Mouse (Mus musculus) heart, embryonic 14.5 days (tissue): ENCODE measurements around the gene Tesk2. TPM values are rescaled to one million over a fixed set of nuclear protein-coding genes. Genes with fewer than 3 reads are reported as not detected.

Experiments
- ATAC-seq: fragments of 200-750 bp; cut with Nextera tagmentation; 2 replicates; pipeline ENCODE4 v1.8.0; 2017; ENCODE audit warnings: low read depth, moderate TSS enrichment; ENCODE audit not compliant: insufficient number of reproducible peaks, insufficient read depth, low FRiP score
- H3K27ac ChIP-seq, 2 experiments: fragments of 200-500 bp in 1 of 2; fragments of 300-500 bp in 1 of 2; sonication (generic) in 1 of 2; replicated peaks in 1 of 2; 2 replicates each; pipeline ENCODE4 v1.5.1; 2012 to 2014; ENCODE audit warnings: low read depth in 2 of 2, low read length in 2 of 2, control low read depth in 1 of 2, mild to moderate bottlenecking in 1 of 2, mixed read lengths in 1 of 2; ENCODE audit not compliant: control insufficient read depth in 1 of 2, insufficient read depth in 1 of 2
- H3K27me3 ChIP-seq: fragments of 300-500 bp; sonication (generic); 2 replicates; pipeline ENCODE4 v1.6.1; 2014; ENCODE audit warnings: mild to moderate bottlenecking, low read length, control low read depth; ENCODE audit not compliant: control insufficient read depth, insufficient read depth
- H3K36me3 ChIP-seq: fragments of 300-500 bp; sonication (generic); 2 replicates; pipeline ENCODE4 v1.6.1; 2014; ENCODE audit warnings: mild to moderate bottlenecking, control low read depth, low read length, mixed read lengths; ENCODE audit not compliant: control insufficient read depth, insufficient read depth
- H3K4me1 ChIP-seq, 2 experiments: fragments of 200-500 bp in 1 of 2; fragments of 300-500 bp in 1 of 2; sonication (generic) in 1 of 2; 2 replicates each; pipeline ENCODE4 v1.6.1; 2012 to 2014; ENCODE audit warnings: low read length in 2 of 2, control low read depth in 1 of 2, mixed read lengths in 1 of 2; ENCODE audit not compliant: control insufficient read depth in 2 of 2, insufficient read depth in 2 of 2
- H3K4me2 ChIP-seq: fragments of 300-500 bp; sonication (generic); 2 replicates; pipeline ENCODE4 v1.6.1; 2014; ENCODE audit warnings: mild to moderate bottlenecking, low read length
- H3K4me3 ChIP-seq, 2 experiments: fragments of 200-500 bp in 1 of 2; fragments of 300-500 bp in 1 of 2; sonication (generic) in 1 of 2; 2 replicates each; pipeline ENCODE4 v1.5.1; 2012 to 2014; ENCODE audit warnings: low read length in 2 of 2, mild to moderate bottlenecking in 2 of 2, control low read depth in 1 of 2, low read depth in 1 of 2, moderate library complexity in 1 of 2; ENCODE audit not compliant: control insufficient read depth in 1 of 2, insufficient read depth in 1 of 2
- H3K9ac ChIP-seq: fragments of 300-500 bp; sonication (generic); 2 replicates; pipeline ENCODE4 v1.6.1; 2014; ENCODE audit warnings: mild to moderate bottlenecking, low read length
- H3K9me3 ChIP-seq: fragments of 300-500 bp; sonication (generic); 2 replicates; pipeline ENCODE4 v1.6.1; 2016; ENCODE audit warnings: low read length, control low read depth; ENCODE audit not compliant: control insufficient read depth
- WGBS: fragments of 180-500 bp; shearing (Covaris S2); extraction: QIAGEN DNeasy Blood & Tissue Kit; methylation state at CpG from one replicate; pipeline ENCODE4 v1.1.7; 2014; 5-methylcytosine and 5-hydroxymethylcytosine counted together
- polyA plus RNA-seq: library from polyadenylated mRNA; unstranded; fragments of >200 nt; fragmentation: Nextera tagmentation; extraction: Ambion mirVana; gene quantifications from 2 replicates; pipeline ENCODE4 v1.2.1, GENCODE M21; 2014

Tesk2 gene
- polyA plus RNA-seq, 1 experiment from 2014 or later = 2.7 TPM

GRCm38 (mm10) chr4:116719396-116719795, 1.4 kb upstream of the Tesk2 start:
- no peaks in the 10 kb centered on the region for H3K9me3 ChIP-seq
- WGBS = 15% methylated on average over 3 of the region's 3 CpGs

GRCm38 (mm10) chr4:116721098-116721628, 415 bp downstream of the Tesk2 start:
- H3K9me3 ChIP-seq = no peaks in the 10 kb centered on the region
- ATAC-seq = no peak
- H3K27me3 ChIP-seq = no peaks in the 10 kb centered on the region
- peak overlapping the region; percentile 41 to 89 for H3K27ac ChIP-seq
- H3K4me1 ChIP-seq = peaks cover 3 to 17% of the 10 kb centered on the region in 2 experiments; a peak in 3 of 4 replicates
- 0% methylated on average over 29 of the region's 29 CpGs for WGBS
- no peaks in the 10 kb centered on the region for H3K36me3 ChIP-seq
- H3K9ac ChIP-seq = peak overlapping the region; percentile 82
- H3K4me3 ChIP-seq = peak overlapping the region; percentile 64 to 80
- H3K4me2 ChIP-seq = peak overlapping the region; percentile 95

More at GRCm38 (mm10) chr4:116719396-116719795, 1.4 kb upstream of the Tesk2 start:
- ATAC-seq = no peak
- peaks cover 3 to 17% of the 10 kb centered on the region in 2 experiments; a peak in 3 of 4 replicates for H3K4me1 ChIP-seq
- no peak overlapping the region for H3K4me2 ChIP-seq
- no peak overlapping the region for H3K9ac ChIP-seq
- no peak overlapping the region for H3K4me3 ChIP-seq
- H3K36me3 ChIP-seq = peaks cover 10% of the 10 kb centered on the region
- H3K27me3 ChIP-seq = no peaks in the 10 kb centered on the region
- no peak overlapping the region for H3K27ac ChIP-seq

GRCm38 (mm10) chr4:116722230-116722629, 1.5 kb downstream of the Tesk2 start:
- no peak for ATAC-seq
- Histone ChIP-seq H3K9ac (peak overlapping the region; percentile 82; the same call in 1 of the 2 replicates), H3K4me3 (0 out of 4 replicates have a peak overlapping the region, but pooled peaks of 1 of the 2 experiments have one; percentile 80), H3K9me3 (no peaks in the 10 kb centered on the region), H3K27me3 (no peaks in the 10 kb centered on the region), H3K27ac (no peak overlapping the region), H3K4me2 (peak overlapping the region; percentile 95), H3K4me1 (peaks cover 3 to 17% of the 10 kb centered on the region in 2 experiments; a peak in 3 of 4 replicates), H3K36me3 (no peaks in the 10 kb centered on the region)
- 28% methylated on average over 7 of the region's 7 CpGs for WGBS

- H3K4me1 ChIP-seq = peaks cover 3 to 14% of the 10 kb centered on the region in 2 experiments; a peak in 3 of 4 replicates
- no peaks in the 10 kb centered on the region for H3K9me3 ChIP-seq
- H3K4me3 ChIP-seq = no peak overlapping the region
- H3K36me3 ChIP-seq = no peaks in the 10 kb centered on the region
- no peak overlapping the region for H3K27ac ChIP-seq
- ATAC-seq = no peak
- H3K9ac ChIP-seq = no peak overlapping the region
- no peaks in the 10 kb centered on the region for H3K27me3 ChIP-seq
- WGBS = 68% methylated on average over 5 of the region's 5 CpGs
- H3K4me2 ChIP-seq = no peak overlapping the region
Measured at GRCm38 (mm10) chr4:116725444-116725843, 4.7 kb downstream of the Tesk2 start.

- Histone ChIP-seq H3K36me3 (no peaks in the 10 kb centered on the region), H3K4me3 (no peak overlapping the region), H3K4me2 (no peak overlapping the region), H3K27ac (no peak overlapping the region), H3K9ac (no peak overlapping the region), H3K9me3 (no peaks in the 10 kb centered on the region), H3K4me1 (peaks cover 4 to 6% of the 10 kb centered on the region in 2 experiments; a peak in 3 of 4 replicates), H3K27me3 (no peaks in the 10 kb centered on the region)
- WGBS = 82% methylated on average over 3 of the region's 3 CpGs
- ATAC-seq = no peak
Measured at GRCm38 (mm10) chr4:116727401-116727800, 6.7 kb downstream of the Tesk2 start.

- Histone ChIP-seq H3K4me2 (no peak overlapping the region), H3K27ac (no peak overlapping the region), H3K9ac (no peak overlapping the region), H3K27me3 (no peaks in the 10 kb centered on the region), H3K4me3 (no peak overlapping the region), H3K36me3 (no peaks in the 10 kb centered on the region), H3K9me3 (no peaks in the 10 kb centered on the region), H3K4me1 (peaks cover 4% of the 10 kb centered on the region in 2 experiments; a peak in 2 of 4 replicates)
- 91% methylated on average over 3 of the region's 3 CpGs for WGBS
- no peak for ATAC-seq
Measured at GRCm38 (mm10) chr4:116729532-116729931, 8.8 kb downstream of the Tesk2 start.

GRCm38 (mm10) chr4:116731077-116731476, 10.3 kb downstream of the Tesk2 start:
- 0 out of 2 replicates have a peak overlapping the region, but pooled peaks have one; percentile 10 for H3K4me2 ChIP-seq
- no peak overlapping the region for H3K9ac ChIP-seq
- H3K9me3 ChIP-seq = no peaks in the 10 kb centered on the region
- H3K27ac ChIP-seq = no peak overlapping the region
- H3K4me1 ChIP-seq = peaks cover 4% of the 10 kb centered on the region in 2 experiments; a peak in 2 of 4 replicates
- ATAC-seq = no peak
- no peaks in the 10 kb centered on the region for H3K36me3 ChIP-seq
- H3K4me3 ChIP-seq = no peak overlapping the region
- no peaks in the 10 kb centered on the region for H3K27me3 ChIP-seq
- 30% methylated on average over 9 of the region's 9 CpGs for WGBS

- no peak for ATAC-seq
- WGBS = 64% methylated on average over 5 of the region's 5 CpGs
- no peaks in the 10 kb centered on the region for H3K36me3 ChIP-seq
Measured at GRCm38 (mm10) chr4:116732355-116732754, 11.6 kb downstream of the Tesk2 start.

More at GRCm38 (mm10) chr4:116732355-116732754, 11.6 kb downstream of the Tesk2 start:
- no peaks in the 10 kb centered on the region for H3K9me3 ChIP-seq
- H3K9ac ChIP-seq = no peak overlapping the region
- H3K4me3 ChIP-seq = no peak overlapping the region
- no peak overlapping the region for H3K27ac ChIP-seq
- no peaks in the 10 kb centered on the region for H3K27me3 ChIP-seq
- no peak overlapping the region for H3K4me2 ChIP-seq
- peaks cover 4% of the 10 kb centered on the region in 2 experiments; a peak in 2 of 4 replicates for H3K4me1 ChIP-seq
